Mouse (Mus musculus) granulocyte monocyte progenitor cell, adult 5-6 weeks (primary cell): ENCODE data around the gene Snu13. TPM values are rescaled to one million over a fixed set of nuclear protein-coding genes. Genes with fewer than 3 reads are reported as not detected.

Experiments used
- ATAC-seq: replicated peaks from 2 replicates; pipeline ENCODE4 v1.8.0; 2016; ENCODE audit warnings: mild to moderate bottlenecking, moderate TSS enrichment, inconsistent platforms; ENCODE audit not compliant: poor library complexity, severe bottlenecking
- total RNA-seq, 2 experiments: library from RNA; stranded (forward) in 1 of 2; stranded (reverse) in 1 of 2; fragments of 200-712, 200-1000 nt in 1 of 2; fragments of >200 nt in 1 of 2; fragmentation: Nextera tagmentation in 1 of 2; gene quantifications; 2 replicates each; pipeline ENCODE4 v1.2.3; 2014 to 2017

Snu13 gene
- total RNA-seq (2014; fragmentation: Nextera tagmentation) (254 and 268 TPM in 2 replicates), total RNA-seq (2017) (183 and 209 TPM in 2 replicates)

DNA sequence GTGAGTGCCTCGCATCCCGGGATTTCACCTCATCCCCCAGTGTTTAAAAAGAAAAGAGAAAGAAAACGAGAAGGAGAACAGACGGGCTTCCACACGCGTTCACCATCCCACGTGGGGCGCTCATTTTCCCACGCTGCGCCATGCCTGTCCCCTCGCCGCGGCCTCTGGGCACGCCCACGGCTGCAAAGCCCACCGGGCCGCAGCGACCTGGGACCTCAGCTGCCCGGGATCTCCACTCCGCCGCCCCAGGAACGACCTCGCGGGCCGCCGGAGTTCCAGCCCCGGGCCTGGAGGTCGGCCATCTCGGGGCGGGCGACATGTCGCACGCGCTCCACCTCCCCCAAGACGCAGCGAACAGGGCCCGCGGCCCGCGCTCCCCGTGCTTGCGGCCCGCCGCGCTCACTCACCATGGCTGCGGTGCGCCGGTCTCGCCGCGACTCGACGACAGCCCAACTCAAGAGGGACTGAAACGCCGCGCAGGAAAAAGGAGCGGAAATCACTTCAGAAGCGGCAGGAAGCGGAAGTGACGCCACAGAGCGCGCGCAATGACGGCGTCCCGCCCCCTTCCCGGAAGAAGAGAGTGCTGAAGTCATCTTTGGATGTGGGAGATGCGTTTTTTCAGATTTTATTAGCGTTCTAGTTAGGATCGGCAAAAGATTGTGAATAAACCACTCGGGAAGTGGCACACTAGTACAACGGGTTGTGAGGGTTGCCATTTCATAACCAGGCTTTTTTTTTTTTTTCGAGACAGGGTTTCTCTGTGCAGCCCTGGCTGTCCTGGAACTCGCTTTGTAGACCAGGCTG is at the start of gene Snu13:
TSS of gene Snu13 (minus strand) at position 519 of the 804 bp plus-strand sequence.
- ATAC-seq, result peak; percentile 87

DNA sequence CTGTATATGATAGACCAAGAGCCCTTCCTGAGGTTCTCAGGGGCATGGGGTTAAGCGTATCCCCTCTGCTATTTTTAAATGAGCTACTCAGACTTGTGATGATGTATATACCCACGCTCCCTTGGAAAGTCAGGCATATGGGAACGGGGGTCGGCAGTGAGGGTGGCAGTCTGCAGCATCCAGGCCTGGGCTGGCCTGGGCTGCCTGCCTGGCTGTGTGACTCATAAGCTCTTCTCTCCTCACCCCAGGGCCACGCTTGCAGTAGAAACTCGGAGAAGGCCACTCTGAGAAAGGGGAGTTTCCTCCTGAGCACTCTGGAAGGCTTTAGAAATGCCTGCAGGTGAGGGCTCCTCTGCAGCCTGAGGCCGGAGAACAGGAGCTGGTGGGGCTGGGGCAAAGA is 43.7 kb upstream of the Snu13 start:
- ATAC-seq, result no peak

DNA sequence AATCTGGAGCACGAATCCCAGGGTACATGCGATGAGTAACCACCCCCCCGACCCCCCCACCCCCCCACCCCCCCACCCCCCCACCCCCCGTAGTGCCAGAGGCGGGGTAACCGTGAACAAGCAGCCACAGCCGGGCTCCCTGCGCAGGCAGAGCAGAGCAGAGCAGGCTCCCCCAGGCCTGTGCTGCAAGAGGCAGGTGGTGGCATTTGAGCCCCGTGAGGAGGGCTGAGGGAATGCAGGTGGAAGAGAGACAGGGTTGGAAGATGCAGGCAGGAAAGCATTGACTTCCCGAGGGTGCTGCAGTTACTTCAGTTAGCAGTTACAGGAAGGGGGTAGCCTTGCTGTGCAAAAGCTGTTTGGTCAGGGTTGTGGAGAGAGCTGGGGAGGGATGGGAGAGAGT is 39.9 kb upstream of the Snu13 start:
- ATAC-seq, result peak; percentile 33; the same call in 1 of the 2 replicates

DNA sequence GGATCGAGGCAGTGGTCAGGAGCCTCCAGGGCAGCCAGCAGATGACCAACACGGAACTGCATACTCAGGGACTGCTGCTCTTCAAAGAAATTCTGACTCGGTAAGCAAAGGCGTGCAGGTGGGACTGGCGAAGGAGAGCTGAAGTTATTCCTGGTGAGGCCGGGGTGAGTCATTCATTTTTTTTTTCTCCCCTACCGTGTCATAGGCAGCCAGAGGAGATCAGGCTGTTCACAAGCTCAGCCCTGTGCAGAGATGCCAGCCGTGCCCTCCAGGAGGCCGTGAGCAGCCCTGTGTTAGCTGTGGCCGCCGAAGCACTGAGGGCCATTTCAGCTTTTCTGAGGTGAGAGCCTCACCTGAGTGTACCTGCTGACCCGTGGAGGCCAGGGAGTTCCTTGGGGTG is 38.7 kb upstream of the Snu13 start:
- ATAC-seq, result no peak

DNA sequence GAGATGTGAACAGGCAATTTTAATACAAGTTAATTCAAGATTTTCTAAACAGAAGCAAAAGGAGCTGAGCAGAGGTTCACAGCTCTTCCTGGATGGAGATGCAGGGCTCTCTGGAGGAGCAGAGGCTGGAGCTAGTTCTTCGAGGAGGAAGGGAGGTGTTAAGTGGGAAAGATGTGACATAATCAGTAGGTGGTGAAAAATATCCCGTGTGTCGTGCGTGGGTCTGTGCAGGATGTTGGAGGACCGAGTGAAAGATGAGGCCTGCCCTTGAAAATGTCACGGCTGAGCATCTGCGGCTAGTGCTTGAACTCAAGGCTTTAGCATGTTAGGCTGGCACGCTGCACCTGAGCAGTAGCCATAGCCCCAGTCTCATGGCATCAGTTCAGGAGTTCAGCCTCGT is 38.2 kb upstream of the Snu13 start:
- no peak for ATAC-seq

DNA sequence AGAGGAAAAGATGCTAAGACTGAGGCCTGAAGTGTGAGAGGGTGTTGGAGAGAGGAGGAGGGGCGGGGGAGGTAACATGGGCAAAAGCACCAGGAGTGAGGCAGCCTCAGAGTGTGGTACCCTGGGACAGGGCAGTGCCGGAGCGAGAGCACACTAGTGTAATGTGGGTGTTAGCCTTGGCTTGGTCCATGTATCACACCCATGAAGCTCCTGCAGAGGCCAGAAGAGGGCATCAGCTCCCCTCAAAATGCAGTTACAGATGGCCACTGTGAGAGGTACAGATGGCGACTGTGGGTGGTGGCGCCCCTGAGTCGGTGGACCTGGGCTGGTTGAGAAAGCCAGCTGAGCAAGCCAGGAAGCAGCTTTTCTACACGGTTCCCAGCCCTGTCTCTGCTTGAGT is 33.8 kb upstream of the Snu13 start:
- ATAC-seq, result peak; percentile 76

DNA sequence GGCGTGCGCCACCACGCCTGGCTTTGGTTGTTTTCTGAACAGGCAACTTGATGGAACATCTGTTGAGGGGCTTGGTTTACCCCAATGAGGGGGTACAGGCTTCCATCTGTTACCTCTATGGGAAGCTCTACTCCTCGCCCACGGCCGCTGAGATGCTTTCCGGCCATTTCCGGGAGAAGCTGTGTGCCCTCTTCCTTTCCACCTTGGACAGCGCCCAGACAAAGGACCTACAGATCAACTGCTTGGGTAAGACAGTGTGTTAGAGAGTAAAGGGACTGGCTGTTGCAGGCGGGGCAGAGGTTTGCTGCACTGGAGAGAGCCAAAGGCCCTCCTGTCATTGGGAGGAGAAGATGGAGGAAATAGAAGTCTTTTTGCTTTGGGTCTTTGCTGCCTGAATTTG is 32.5 kb upstream of the Snu13 start:
- no peak for ATAC-seq

DNA sequence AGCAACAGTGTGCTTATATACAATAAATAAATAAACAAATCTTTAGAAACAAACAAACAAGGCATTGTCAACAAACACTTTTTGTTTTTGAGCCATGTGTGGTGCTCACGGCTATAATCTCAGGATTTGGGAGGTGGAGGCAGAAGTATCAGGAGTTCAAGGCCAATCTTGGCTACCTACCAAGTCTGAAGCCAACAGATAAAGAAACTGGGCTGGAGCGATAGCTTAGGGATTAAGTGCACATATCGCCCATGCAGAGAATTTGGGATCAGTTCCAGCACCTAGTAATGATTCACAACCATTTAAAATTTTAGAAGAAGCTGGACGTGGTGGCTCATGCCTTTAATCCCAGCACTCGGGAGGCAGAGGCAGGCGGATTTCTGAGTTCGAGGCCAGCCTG is 26.1 kb upstream of the Snu13 start:
- ATAC-seq, result no peak

DNA sequence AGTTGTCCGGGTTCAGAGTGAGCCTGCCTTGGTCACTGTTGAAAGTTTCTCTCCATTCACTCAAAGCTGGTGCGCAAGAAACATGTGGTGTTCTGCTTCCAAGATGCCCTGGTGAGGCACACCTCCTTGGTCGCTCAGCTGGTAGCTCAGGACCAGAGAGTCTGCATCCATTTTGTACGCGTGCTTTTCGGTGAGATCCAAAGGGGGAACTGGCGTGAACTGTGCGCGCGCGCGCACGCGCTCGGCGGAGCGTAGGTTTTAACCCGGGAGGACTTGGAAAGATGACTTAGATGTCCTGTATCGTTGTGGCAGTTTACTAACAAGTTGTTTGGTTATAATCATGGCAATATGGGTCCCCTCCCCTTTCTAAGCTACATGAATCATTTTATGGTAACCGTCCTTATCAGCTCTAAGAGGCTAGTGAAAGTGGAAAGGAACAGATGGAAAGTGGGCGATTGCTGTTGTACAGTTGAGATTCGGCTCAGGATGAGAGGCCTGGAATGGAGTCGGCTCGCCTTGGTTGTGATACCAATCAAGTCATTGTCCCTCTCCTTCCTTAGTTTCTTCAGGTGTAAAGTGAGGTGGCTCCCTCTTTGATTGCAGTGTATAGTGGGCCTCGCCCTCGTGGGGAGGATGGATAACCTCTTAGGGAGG is 24.5 kb upstream of the Snu13 start:
- ATAC-seq, result no peak

DNA sequence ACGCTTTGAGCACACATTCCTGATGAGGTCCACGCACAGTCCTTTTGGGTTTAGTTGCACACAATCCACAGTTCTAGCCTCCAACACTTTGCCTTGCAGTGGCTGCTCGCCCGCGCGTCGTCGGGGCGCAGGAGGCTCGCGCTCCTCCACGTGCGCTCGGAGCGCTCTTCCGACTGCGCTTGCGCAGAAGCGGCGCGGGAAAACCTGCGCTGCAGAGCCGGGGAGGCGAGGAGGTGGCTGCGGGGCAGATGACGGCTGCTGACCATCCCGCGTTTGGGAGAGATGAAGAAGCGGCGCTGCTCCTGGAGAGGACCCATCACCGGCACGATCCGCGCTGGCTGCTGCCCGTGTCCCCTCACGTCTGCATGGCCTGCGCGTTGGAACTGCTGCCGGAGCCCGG is 22.5 kb upstream of the Snu13 start, which contains the start of gene Mei1:
TSS of gene Mei1 (plus strand) at position 99 of the 400 bp plus-strand sequence.
- ATAC-seq, result no peak

DNA sequence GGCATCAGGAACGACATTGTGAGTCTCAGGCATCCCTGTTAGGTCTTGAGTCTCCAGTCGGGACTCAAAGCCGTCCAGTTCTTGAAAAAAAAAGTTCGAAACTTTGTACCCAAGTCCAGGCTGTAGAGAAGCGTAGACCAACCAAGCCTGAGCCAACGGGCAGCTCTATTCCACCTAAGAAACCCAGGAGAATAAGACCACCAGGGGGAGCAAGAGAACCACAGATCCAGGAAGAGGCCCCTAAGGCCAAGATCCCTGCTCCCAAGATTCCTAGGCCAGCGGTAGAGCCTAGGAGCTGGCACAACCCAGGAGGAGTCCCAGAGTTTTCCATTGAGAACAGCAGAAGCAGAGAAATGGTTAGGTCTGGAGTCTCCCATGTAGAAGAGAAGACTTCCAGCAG is 18.1 kb upstream of the Snu13 start:
- ATAC-seq, result peak; percentile 44

DNA sequence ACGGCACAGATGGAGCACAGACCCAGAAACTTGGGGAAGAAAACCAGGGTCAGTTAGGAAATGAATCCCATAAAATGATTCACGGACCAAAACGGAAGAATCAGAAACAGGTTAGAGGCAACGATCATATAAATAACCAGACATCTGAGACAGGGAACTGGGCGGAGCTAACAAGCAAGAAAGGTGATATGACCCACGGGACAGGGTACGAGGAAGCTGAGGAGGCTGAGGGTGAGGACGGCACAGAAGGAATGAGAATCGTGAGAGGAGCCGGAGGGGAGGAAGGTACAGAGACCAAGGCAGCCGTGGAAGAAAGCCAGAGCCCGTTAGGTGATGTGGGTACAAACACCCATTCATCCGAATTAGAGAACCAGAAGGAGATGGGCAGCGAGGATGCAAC is 16.5 kb upstream of the Snu13 start:
- ATAC-seq, result no peak

DNA sequence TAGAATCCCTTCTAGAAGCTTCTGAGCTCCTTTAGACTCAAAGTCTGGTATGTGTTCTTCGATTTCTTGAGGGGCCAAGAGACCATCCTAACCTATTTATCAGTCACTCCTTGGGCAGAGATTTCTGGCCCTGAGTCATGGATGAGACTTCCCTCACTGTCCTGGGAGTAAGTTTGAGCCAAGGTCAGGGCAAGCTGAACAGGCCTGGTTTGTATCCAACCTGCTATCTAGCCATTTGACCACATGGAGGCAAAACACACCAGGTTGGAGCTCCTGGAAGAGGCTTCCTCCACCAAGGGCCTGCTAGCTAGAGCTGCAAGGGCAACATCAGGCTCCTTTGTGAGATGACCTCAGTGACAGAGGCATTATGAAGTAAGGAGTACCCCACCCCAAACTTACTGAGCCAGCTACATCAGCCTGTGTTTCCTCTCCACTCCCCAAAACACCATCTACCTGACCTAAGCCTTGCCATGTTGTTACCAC is 11.4 kb upstream of the Snu13 start, which contains the start of gene 4930407I10Rik:
TSS of gene 4930407I10Rik (plus strand) at position 433 of the 483 bp plus-strand sequence.
- ATAC-seq, result no peak

DNA sequence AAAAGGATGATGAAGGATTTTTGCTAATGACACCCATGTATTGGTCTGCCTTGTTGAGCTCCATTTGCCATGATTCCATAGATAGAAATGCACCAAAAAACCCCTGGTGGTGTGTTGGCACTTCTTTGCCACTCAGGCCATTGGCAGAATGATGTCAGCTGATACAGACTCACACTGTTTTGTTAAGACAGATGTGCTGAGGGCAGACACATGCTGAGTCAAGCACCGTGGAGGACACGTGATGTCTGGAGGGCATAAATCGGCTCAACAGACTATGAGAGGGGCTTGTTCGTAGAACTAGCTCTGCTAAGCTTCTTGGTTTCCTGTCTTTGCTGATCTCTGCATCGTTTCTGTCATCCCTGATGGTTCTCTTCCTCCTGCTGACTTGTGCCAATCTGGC is 5.1 kb upstream of the Snu13 start:
- ATAC-seq, result no peak

DNA sequence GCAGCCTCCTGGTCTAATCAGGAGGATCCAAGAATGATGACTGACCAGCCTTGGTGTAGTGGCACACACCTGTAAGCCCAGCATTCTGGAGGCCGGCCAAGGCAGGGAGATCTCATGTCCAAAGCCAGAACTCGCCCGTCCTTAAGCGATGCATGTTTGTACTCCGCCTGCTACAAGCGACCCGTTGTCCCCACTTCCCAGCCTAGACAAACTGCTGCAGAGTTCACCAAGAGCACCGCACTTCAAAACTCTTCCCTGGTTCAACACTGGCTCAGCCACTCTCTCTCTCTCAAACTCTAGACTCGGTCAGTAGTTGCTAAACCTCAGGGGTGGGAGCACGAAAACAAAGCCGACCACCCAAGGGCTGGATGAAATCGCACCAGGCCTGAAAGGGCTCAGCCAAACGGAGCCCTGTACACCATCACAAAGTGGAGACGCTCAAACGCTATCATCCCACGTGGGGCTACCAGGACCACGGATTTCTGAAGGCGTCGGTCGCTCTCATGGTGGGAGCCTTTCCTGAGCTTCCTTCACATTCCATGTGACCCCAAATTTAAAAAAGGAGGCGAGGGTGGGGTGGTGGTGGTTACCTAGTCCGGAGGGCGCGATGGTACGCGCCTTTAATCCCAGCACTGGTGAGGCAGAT is 1.0 kb downstream of the Snu13 start:
- ATAC-seq, result no peak

DNA sequence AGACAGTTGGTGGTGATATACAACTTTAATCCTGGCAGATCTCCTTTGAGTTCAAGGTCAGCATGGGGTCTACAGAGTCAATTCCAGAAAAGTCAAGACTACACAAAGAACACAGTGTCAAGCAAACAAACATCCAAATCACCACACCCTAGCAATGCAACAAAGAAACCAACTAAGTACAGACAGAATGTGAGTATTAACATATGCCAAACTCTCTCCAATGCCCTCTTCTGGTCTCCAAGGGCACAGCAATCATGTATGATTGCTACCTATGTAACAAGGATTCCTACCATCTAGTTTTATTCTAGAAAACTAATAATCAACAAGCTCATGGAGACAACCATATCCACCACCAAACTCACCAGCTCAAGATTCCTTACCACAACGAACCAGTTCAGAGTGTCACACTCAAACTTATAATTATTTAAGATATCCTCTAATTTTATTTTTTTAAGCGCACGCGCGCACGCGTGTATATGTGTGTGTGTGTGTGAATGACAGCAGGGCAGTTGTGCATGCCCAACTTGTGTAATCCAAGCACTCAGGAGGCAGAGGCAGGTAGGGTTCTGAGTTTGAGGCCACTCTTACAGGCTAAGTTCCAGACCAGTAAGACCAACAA is 3.1 kb downstream of the Snu13 start:
- no peak for ATAC-seq

DNA sequence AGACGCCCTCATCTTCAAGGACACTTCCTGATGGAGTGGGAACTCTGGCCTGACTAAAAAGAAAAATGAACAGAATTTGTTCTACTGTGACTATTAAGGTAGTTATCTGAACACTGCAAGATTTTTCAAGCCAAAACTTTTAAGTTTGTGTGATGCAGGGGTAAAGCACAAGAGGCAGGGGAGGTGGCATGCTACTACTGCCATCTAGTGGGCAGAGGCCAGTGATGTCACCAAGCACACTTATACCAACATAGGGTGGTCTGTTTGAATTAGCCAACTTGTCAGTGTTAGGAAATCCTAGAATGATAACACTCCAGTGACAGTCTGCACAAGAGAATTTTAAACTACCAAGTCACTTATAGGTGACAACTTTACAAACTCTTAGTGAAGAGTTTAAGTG is 6.7 kb downstream of the Snu13 start:
- ATAC-seq, result peak; percentile 91

DNA sequence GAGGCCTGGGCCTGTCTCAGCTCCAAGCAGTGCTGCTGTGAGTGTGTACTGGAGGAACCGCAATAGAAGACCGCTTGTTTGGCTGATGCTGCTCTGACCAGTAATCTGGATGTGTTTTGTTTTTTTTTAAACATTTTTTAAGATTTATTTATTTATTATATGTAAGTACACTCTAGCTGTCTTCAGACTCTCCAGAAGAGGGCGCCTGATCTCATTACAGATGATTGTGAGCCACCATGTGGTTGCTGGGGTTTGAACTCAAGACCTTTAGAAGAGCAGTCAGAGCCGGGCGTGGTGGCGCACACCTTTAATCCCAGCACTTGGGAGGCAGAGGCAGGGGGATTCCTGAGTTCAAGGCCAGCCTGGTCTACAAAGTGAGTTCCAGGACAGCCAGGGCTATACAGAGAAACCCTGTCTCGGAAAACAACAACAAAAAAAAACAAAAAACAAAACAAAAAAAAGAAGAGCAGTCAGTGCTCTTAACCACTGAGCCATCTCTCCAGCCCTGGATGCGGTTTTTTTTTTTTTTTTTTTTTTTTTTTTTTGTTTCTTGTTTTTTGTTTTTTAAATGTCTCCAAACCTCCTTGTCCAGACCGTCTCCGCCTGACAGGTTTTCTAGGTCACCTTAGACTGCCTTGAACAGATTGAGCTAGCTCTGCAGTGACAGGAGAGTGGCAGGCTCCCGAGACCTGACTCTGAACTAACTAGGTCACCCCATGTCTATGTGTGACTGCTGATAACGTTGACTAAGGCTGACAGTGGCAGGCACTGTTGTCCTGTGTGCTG is 11.3 kb downstream of the Snu13 start:
- ATAC-seq, result no peak

DNA sequence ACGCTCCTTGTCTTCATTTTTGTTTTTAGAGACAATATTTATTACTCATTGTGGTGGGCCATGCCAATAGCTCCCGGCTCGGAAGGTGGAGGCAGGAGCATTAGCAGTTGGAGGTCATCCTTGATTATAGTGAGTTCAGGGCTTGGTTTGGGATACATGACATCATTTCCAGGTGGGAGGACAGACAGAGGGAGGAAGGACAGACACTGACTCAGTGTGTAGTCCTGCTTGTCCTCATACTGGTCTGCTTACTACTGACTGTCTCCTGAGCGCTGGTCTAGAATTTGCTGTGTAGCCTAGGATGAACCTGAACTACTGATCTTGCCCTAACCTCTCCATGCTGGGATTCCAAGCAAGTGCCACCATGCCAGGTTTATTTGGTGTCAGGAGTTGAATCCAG is 13.6 kb downstream of the Snu13 start, which contains the start of gene Desi1:
TSS of gene Desi1 (minus strand) at position 101 of the 400 bp plus-strand sequence.
- no peak for ATAC-seq

DNA sequence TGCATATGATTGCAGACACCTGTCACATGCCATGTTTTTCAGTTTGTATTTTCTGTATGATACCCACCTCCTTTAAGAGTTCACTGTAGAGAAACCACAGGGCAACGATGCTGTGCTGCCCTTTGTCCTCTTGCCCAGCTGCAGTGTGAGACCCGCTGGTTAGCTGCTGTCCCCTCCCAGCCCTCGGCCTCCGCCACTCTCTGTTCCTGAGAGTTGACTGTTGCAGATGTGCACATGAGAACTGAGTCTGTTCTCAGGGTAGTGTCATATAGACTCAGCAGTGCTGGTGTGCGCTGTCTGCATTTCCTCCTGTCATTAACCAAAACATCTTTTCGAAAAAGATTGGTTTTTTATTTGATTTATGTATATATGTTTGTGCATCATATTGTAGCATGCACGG is 15.0 kb downstream of the Snu13 start:
- ATAC-seq, result no peak
